Mouse (Mus musculus) skeletal muscle tissue, adult 2 months (tissue): Measurements from ENCODE around the gene Lrrc8a.
A peak's percentile ranks its signal among the peaks of the same experiment; 100 is the strongest.

ENCODE experiments used
- DNase-seq: peaks from one replicate; pipeline ENCODE4 v3.0.0-alpha.2; 2012; ENCODE audit warnings: low read depth, low spot score

The Lrrc8a gene

DNA sequence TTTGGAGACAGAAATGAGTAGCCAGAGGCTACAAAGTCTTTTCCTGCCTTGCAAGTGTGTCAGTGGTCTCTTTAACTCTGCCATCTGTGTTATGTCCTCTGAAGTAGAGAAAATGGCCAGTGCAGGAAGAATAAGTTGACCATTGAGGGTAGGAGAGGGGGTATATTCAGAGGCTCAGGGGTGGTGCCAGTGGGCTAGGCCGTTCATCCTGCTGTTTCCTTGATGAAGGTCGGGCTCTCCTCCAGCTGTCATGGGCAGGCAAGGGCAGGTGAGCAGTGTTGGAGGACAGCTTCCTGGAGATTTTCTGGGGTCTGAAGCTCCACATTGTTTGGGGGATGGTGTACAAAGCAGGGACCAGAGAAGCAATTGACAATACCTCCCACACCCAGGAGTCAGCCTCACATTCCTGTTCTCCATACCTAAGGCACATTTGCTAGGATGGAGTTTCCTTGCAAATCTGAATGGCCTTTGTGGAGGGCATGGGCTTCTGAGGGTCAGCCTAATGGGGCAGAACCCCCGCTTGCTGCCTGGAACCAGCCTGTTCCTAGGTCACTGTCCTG lies 1.5 kb downstream of the Lrrc8a start:
- no peak for DNase-seq

DNA sequence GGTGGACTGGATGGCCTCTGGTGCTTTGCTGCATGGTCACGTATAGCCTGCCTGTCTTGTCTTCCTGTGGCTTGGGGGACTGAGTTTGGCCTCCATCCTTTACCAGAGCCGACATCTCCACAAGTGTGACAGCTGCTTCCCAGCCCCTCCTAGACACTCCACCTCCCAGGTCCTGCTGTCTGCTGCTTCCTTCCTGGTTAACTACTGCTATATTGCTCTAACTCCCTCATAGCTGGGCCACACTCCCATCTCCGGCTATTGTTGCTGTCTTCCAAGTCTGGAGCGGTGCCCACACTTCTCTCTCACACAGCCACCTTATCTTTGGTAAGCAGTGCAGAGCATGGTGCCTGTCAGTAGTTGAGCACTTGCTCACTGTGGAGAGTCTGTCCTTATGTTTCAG lies 2.3 kb downstream of the Lrrc8a start:
- DNase-seq, result no peak

DNA sequence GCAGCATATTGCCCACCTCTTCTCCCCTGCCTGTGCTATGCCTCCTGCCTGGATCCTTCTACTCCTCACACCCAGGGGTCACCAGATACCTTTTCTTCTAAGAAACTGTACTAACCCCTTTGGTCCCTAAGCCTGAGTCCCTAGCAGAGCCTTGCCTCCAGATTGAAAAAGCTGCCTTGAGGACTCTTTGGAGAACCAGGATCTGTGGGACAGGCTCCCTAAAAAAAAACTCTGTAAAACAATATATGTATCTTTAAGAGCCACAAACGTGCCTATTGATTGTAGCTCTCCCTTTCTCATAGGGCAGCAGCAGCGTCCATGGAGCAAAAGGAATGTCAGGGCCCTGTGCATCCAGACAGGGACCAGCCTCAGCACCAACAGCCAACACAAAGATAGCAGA lies 2.8 kb downstream of the Lrrc8a start, which contains the start of gene Gm28035:
Gene Gm28035, plus strand, starts transcription at position 301 of the 400 bp plus-strand sequence.
- DNase-seq, result no peak

DNA sequence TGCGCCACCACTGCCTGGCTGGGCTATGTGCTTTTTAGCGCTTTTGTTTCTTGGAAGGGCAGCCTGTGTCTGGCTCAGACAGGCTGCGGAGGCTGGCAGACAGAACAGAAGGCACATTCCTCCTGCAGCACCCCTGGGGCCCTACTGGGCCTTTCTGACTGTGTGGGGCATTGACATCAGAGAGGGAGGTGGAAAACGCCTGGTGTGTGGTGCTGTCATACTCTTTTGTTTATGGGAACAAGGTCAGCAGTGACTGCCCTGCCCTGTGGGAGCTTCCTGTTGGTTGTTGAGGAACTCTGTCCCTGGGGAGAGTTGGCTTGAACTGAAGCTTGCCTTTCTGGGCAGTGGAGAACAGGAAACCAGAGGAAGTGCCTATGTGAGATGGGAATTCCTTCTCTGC lies 5.0 kb downstream of the Lrrc8a start:
- peak; percentile 72 for DNase-seq

DNA sequence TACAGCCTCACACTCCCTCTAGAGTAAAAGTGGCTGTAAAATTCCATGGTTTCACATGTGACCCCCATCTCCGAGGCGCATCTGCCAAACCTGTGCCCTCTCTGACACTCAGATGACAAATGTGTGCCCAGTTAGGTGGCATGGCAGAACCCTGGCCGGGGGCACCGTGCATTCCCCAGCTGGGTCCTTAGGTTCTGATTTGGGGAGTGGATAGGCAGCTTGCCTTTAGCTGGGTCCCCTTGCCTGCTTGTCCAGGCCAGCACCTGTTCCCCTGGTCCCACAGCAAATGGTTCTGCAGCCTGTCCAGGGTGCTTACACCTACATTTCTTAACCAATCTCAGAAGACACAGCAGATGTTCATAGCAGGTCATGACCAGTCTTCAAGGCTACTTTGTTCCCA lies 5.9 kb downstream of the Lrrc8a start:
- DNase-seq, result no peak

DNA sequence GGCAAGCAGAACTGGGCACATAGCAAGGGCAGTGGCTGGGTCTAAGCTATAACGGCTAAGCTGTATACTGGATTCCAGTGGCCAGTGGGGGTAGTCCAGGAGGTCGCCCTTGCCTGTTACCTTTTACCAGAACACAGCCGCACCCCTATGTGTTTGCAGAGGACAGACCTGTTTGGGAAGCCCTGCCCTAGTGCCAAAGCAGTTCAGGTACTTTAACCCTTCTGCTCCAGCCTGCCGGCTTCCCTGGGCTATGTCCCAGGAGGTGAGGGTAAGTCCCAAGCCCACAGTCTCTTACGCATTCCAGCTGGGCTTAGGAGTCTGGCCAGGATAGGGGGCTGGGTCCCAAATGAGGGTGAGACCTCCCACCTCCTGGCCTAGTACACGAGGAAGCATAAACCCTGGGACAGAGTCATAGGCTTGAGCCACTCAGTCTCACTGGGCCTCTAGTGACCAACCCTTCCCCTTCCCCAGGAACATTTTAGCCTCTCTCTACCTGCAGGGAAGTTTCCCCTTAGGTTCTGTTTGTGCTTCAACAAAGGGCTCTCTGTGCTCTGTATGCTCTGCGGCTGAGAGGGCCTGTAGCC lies 7.2 kb downstream of the Lrrc8a start:
- DNase-seq, result no peak

DNA sequence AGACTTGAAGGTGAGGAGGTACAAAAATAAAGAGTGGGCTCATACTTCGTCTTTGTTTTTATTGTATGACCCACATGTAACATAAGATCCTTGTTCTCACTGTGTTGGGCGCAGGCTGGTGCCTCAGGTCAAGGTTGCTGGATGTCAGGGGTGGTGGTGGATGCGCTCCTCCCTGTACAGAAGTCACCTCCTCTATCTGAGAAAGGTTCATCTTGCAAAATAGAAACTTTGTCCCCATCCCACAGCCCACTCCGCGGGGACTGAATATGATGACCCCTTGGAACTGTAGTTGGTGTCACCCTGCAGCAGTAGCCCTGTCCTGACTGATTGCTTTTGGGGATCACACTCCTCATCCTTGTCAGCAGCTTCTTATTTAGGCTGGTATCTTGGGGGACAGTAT lies 9.5 kb downstream of the Lrrc8a start:
- DNase-seq, result no peak

DNA sequence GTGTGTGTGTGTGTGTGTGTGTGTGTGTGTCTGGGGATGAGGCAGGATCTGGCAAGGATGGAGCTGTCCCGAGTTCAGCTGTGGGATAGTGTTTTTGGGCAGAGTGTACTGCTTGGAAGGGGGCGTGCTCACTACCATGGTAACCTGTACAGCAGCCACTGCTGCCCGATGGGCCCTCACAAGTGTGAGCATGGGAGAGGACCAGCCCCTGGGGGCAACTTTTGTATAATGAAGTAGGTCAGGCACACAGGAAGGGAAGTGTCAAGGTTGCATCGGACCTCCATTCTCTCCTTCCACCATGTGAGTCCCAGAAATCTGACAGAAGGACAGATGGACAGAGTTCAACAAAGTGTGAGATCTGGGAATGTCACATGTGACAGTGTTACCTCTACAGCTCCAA lies 10.2 kb downstream of the Lrrc8a start:
- no peak for DNase-seq

DNA sequence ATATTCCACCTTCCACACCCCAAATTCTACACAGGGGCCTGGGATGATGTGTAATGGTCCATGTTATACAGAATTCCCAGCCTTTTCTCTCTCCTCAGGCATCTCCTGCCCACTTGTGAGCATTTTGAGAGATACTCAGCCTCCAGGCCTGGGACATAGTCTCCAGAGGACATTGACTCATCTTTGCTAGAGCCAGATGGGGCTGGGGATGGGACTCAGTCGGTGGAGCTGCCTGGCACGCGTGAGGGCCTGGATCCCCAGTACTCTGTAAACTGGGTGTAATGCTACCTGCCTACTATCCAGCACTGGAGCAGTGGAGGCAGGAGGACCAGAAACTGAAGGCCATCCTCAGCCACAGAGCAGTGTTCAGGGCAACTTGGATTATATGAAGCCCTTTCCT lies 11.7 kb downstream of the Lrrc8a start:
- no peak for DNase-seq

DNA sequence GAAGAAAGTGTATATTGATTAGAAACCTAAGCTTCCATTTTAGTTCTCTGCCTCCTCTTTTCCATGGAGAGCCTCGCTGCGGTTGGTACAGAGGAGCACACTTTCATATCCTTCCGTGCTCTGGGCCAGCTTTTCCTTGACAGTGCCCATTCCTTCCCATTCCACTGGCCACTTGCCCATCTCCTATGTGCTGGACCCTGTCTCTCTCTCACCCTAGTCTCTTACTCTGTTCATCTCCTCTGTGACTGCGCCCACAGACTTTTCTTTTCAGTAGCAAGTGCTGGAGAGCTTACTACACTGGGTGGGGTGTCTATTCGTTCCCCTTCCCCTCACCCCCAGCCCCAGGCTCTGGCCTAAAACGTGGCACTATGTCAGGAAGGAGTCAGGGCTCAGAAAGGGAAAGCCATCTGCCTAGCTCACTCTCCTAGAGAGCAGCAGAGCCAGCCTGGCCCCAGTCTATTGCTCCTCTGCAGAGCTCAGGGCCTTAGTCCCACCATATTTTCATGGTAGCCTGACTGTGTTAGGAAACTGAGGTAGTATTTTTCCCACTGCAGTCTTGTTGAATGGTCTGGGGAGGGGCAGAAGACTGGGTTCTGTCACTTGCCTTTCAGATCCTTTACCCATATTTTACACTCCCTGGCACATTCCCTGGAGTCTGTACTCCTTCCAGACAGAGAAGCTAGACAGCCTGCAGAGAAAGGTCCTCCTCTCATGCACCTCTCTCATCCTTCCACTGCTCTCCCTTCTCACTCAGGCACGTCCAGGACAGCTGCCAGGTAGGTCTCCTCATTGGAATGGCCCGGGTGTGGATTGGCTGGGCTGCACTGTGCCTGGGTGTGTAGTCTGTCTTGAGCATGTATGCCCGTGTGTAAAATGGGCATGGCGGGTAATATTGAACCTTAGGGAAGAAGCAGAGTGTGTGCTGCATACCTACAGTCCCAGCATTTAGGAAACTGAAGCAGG lies 12.9 kb downstream of the Lrrc8a start:
- no peak for DNase-seq

DNA sequence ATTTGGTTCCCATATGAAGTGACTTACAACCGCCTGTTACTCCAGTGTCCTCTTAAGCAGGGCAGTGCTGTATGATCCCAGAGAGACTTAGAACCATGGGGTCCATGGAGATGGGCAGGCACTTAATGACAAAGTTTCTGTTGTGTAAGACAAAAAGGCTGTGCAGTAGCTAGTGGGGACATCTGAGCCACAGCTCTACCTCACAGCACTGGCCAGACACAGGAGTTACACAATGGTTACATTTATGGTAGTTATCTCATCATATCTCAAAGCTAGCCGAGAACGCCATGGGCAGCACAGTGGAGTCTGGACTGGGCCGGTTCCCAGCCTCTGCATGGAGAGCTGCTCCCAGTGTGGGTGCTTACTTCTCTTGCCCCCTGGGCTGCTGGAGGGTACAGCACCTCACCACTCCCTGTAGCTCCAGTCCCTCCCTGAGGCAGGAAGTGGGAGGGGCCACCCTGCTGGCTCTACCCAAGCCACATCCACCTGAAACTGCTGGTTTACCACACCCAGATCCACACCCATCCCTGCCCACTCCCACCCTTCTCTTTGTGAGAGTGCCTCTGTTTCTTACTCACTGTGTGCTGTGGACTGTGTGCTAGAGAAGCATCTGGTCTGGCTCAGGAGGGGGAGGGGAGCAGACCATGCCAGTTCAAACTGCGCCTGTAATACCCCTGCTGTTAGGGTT lies 14.0 kb downstream of the Lrrc8a start:
- no peak for DNase-seq

DNA sequence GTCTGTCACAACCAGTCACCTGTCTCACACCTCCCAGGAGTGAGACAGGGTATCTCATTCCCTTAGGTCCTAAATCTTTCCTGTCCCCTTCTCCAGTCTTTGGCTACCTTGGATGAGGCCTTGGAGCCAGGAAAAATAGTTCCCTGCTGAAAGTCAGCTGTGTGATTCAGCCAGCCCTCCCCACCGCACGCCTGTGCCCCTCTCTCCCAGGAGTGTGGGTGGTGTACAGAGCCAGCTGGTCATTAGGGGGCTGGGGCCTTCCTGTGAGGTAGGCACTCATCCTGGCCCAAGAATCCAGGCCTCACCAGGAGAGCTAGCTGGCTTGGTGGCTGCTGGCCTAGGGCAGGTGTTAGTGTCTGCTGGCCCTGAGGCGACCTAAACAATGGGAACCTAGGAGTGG lies 15.0 kb downstream of the Lrrc8a start:
- no peak for DNase-seq

DNA sequence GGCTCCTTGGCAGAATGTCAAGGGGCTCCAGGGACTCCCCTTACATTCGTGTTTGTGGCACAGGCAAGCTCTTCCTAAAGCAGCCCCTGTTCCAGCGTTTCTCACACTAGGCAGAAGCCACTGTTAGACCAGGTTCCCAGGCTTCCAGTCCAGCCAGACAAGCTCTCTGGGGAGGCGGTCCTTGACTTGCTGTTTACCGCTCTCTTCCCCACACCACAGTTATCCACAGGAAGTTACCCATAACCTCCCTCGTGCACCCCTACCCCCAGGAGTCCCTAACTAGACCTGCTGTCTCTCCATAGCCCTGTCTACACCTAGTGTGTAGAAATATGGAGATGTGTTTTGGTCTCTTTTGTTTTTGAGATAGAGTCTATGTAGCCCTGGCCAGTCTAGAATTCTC lies 16.3 kb downstream of the Lrrc8a start:
- no peak for DNase-seq

DNA sequence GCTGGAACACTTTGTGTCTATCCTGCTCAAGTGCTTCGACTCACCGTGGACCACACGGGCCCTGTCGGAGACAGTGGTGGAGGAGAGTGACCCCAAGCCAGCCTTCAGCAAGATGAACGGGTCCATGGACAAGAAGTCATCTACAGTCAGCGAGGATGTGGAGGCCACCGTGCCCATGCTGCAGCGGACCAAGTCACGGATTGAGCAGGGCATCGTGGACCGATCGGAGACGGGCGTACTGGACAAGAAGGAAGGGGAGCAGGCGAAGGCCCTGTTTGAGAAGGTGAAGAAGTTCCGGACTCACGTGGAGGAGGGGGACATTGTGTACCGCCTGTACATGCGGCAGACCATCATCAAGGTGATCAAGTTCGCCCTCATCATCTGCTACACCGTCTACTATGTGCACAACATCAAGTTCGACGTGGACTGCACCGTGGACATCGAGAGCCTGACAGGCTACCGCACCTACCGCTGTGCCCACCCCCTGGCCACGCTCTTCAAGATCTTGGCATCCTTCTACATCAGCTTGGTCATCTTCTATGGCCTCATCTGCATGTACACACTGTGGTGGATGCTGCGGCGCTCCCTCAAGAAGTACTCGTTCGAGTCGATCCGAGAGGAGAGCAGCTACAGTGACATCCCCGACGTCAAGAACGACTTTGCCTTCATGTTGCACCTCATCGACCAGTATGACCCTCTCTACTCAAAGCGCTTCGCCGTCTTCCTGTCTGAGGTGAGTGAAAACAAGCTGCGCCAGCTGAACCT lies 18.3 kb downstream of the Lrrc8a start:
- DNase-seq, result no peak

DNA sequence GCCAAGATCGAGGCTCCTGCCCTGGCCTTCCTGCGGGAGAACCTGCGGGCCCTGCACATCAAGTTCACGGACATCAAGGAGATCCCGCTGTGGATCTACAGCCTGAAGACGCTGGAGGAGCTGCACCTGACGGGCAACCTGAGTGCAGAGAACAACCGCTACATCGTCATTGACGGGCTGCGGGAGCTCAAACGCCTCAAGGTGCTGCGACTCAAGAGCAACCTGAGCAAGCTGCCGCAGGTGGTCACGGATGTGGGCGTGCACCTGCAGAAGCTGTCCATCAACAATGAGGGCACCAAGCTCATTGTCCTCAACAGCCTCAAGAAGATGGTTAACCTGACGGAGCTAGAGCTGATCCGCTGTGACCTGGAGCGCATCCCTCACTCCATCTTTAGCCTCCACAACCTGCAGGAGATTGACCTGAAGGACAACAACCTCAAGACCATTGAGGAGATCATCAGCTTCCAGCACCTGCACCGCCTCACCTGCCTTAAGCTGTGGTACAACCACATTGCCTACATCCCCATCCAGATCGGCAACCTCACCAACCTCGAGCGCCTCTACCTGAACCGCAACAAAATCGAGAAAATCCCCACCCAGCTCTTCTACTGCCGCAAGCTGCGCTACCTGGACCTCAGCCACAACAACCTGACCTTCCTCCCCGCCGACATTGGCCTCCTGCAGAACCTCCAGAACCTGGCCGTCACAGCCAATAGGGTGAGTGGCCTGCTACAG lies 19.3 kb downstream of the Lrrc8a start:
- DNase-seq, result no peak

DNA sequence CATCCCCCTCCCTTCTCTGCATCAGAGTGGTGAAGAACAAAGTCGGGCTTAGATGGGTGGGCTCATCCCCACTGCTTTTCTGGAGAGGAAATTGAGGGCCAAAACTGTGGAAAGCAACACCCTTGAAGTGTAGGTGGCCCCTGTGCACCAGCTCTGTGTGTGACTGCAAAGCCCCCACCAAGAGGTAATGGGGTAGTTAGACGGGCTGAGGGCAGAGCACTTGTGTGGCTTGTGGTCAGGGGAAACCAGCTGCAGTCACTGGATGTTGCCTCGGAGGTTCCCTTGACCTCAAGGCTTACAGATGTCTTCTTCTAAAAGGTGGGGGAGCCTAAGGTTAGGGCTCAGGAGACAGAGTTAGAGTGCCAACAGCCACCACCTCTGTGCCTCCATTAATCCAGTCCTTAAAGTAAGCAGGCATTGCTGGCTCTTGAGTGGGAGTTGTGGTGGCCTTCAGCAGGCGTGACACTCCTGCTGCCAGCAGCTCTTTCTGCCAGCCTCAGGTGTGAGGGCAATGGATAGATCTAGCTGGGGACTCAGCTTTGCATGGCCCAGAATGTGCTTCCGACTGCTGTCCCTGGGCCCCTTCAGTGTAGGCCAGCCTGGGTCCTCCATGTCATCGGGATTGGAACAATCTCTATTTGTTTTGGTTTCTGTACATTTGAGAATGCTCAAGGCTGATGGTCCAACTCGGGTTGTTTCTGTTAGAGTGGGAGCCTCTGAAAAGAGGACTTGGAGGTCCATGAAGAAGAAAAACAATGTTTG lies 20.4 kb downstream of the Lrrc8a start:
- DNase-seq, result no peak

DNA sequence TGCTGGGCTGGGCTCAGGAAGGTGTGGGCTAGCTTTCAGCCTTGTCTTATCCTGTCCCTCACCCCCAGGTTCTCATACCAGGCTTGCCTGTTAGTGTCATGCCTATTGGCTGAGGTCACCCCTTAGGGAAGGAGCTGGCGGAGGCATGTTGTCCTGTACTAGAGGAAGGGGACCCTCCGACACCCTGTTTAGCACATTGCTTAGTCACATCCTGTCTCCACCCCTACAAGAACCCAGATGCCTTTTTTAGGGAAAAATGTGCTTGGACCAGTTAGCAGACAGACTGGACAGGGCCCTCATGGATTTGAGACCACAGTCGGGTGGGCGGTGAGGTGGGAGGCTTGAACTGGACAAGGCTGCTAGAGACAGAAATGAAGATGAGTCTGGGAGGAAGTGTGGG lies 21.1 kb downstream of the Lrrc8a start:
- peak; percentile 72 for DNase-seq

DNA sequence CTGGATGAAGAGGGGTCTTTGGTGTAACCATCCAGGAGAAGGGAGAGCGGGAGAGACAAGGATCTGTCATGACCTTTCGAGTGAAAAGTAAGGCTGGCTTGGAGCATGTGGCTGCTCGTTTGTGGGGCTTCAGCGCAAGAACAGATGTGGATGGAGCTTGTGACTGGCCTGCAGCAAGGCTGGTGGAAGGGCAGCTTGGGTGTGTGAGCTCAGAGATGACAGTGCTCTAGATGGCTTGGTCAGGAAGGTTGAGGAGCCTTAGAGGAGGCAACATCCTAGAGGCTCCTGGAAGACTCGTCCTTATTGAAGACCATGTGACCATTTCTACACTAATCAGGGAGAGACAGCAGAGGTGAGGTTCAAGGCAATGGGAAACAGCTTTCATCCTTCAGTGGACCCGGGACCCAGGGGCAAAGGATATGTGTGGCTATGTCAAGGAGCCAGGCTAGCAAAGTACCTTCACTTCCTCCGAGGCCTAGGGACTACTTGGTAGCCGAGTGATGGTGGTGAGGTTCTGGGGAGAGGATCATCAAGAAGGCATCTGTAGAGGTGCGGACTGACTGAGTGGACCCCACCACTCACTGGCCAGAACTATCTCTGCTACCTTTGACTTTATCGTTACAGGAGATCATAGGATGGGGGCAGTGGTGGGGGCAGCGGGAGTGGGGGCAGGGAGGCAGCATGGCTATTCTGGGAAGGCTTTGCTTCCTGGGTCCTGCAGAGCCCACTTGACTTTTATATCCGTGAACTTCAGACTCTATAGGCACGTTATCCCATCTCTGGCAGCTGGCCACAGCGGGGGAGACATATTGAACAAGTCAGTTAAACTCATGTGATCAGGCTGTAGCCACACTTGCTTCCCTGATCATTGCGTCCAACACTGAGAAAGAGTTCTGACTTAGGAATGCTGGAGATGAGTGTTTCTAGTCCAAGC lies 21.9 kb downstream of the Lrrc8a start:
- no peak for DNase-seq
